8 mouse cellular contexts compared by ENCODE assay signal in the genomic region with DNA sequence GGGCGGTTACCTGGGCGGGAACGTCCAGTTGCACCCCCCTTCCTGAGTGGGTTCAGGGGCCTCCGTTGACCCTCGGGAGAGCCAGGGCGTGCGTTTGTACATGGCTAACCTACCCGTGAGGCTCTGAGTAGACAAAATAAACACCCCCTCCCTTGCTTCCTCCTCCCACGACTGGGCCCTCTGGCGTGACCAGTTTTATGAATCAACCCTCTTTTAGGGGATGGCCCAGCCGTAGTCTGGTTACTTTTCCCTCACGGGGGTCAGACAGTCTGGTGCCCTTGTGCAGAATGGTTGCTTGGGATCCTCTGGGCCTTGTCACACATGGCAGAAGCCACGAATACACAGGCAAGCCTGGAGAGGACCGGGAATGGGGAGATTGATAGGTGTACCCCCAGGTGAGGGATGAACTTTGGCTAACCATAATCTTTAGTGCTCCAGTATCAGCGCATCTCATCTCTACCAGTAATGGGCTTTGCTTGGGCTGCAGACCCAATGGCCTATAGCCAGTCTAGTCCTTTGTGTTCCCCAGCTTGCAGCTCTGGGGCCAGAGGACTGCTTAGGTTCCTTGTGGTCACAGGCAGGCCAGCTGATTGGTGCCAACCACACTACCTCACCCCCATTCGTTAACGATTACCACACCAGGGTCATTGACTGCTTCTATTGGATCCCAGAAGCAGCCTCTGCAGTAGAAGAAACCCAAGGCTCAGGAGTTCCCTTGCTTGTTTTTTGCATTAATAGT. TPM values are rescaled to one million over a fixed set of nuclear protein-coding genes. Genes with fewer than 3 reads are reported as not detected.
DNase-seq lines count a peak whose midpoint lies in the region; ATAC-seq lines count a peak whose summit lies in the region.

No protein-coding gene starts in this region.

- peak overlapping the region; percentile 67; the same call in 1 of the 2 replicates for H3K27ac ChIP-seq in neural tube, embryonic 11.5 days (ENCODE audit: low read depth, low read length)
- 0 out of 2 replicates have a peak overlapping the region, but pooled peaks have one; percentile 9 for H3K27ac ChIP-seq in forebrain, embryonic 15.5 days (replicated peaks)
- H3K27ac ChIP-seq in lung, embryonic 16.5 days (ENCODE audit: low read length): peak overlapping the region; percentile 99
- H3K27ac ChIP-seq in stomach, embryonic 16.5 days (ENCODE audit: low read length): peak overlapping the region; percentile 97

- peak overlapping the region; percentile 70 for H3K9ac ChIP-seq in neural tube, embryonic 11.5 days (ENCODE audit: low read length)
- H3K9ac ChIP-seq in forebrain, embryonic 15.5 days (replicated peaks): peak overlapping the region; percentile 50
- peak overlapping the region; percentile 92 for H3K9ac ChIP-seq in lung, embryonic 16.5 days (ENCODE audit: low read length)
- H3K9ac ChIP-seq in stomach, embryonic 16.5 days (ENCODE audit: low read length): peak overlapping the region; percentile 89

- ATAC-seq in neural tube, embryonic 11.5 days (ENCODE audit: insufficient read depth, low FRiP score, low TSS enrichment): peak; percentile 55
- peak; percentile 1; the same call in 1 of the 2 replicates for ATAC-seq in forebrain, embryonic 15.5 days (replicated peaks)
- peak; percentile 18 for ATAC-seq in lung, embryonic 16.5 days (ENCODE audit: low read depth)
- ATAC-seq in stomach, embryonic 16.5 days (ENCODE audit: insufficient read depth, low FRiP score): peak; percentile 32

- 9% methylated on average over 17 of the region's 17 CpGs for WGBS in neural tube, embryonic 11.5 days
- 15% methylated on average over 17 of the region's 17 CpGs for WGBS in forebrain, embryonic 15.5 days
- 2% methylated on average over 17 of the region's 17 CpGs for WGBS in lung, embryonic 16.5 days
- 2% methylated on average over 17 of the region's 17 CpGs for WGBS in stomach, embryonic 16.5 days

- H3K4me3 ChIP-seq in neural tube, embryonic 11.5 days (ENCODE audit: low read depth, low read length): peak overlapping the region; percentile 66
- peak overlapping the region; percentile 45 for H3K4me3 ChIP-seq in forebrain, embryonic 15.5 days
- peak overlapping the region; percentile 84 for H3K4me3 ChIP-seq in lung, embryonic 16.5 days (ENCODE audit: low read length)
- H3K4me3 ChIP-seq in stomach, embryonic 16.5 days (replicated peaks; ENCODE audit: low read length): peak overlapping the region; percentile 83

- no peaks in the 10 kb centered on the region for H3K27me3 ChIP-seq in neural tube, embryonic 11.5 days (ENCODE audit: control insufficient read depth, insufficient read depth, low read length)
- no peaks in the 10 kb centered on the region for H3K27me3 ChIP-seq in forebrain, embryonic 15.5 days
- no peaks in the 10 kb centered on the region for H3K27me3 ChIP-seq in lung, embryonic 16.5 days (ENCODE audit: control insufficient read depth, insufficient read depth, low read depth, low read length)
- H3K27me3 ChIP-seq in stomach, embryonic 16.5 days (ENCODE audit: control insufficient read depth, insufficient read depth, low read length): no peaks in the 10 kb centered on the region

- peaks cover 23% of the 10 kb centered on the region for H3K4me1 ChIP-seq in neural tube, embryonic 11.5 days (ENCODE audit: control insufficient read depth, insufficient read depth, low read length)
- H3K4me1 ChIP-seq in forebrain, embryonic 15.5 days: peaks cover 43% of the 10 kb centered on the region
- H3K4me1 ChIP-seq in lung, embryonic 16.5 days (replicated peaks; ENCODE audit: control insufficient read depth, insufficient read depth, low read length): peaks cover 48% of the 10 kb centered on the region
- peaks cover 46% of the 10 kb centered on the region for H3K4me1 ChIP-seq in stomach, embryonic 16.5 days (ENCODE audit: control insufficient read depth, insufficient read depth, low read length)

- H3K9me3 ChIP-seq in neural tube, embryonic 11.5 days (ENCODE audit: control insufficient read depth, low read length): no peaks in the 10 kb centered on the region
- no peaks in the 10 kb centered on the region for H3K9me3 ChIP-seq in forebrain, embryonic 15.5 days
- H3K9me3 ChIP-seq in lung, embryonic 16.5 days (ENCODE audit: control insufficient read depth, low read length): no peaks in the 10 kb centered on the region
- no peaks in the 10 kb centered on the region for H3K9me3 ChIP-seq in stomach, embryonic 16.5 days (replicated peaks; ENCODE audit: control insufficient read depth, low read length)

- DNase-seq in neural tube, embryonic 11.5 days (ENCODE audit: low spot score): peak; percentile 38
- DNase-seq in neural tube, embryonic 10.5 days (ENCODE audit: extremely low spot score, low spot score): no peak
- peak; percentile 96 for DNase-seq in kidney, adult 9 months
- no peak for DNase-seq in layer of hippocampus, adult 11-12 months (ENCODE audit: low spot score)
- no peak for DNase-seq in gastrocnemius, adult 18-20 months (ENCODE audit: low spot score)

- peak overlapping the region; percentile 87 for H3K4me2 ChIP-seq in neural tube, embryonic 11.5 days (ENCODE audit: low read depth)
- H3K4me2 ChIP-seq in forebrain, embryonic 15.5 days (replicated peaks): peak overlapping the region; percentile 75
- peak overlapping the region; percentile 78 for H3K4me2 ChIP-seq in lung, embryonic 16.5 days (ENCODE audit: low read depth, low read length)
- peak overlapping the region; percentile 78 for H3K4me2 ChIP-seq in stomach, embryonic 16.5 days (ENCODE audit: low read depth, low read length)

- H3K36me3 ChIP-seq in neural tube, embryonic 11.5 days (ENCODE audit: control insufficient read depth, insufficient read depth, low read length): peaks cover 5% of the 10 kb centered on the region; the same call in 1 of the 2 replicates
- no peaks in the 10 kb centered on the region for H3K36me3 ChIP-seq in forebrain, embryonic 15.5 days
- 0 out of 2 replicates have a peak, but pooled peaks cover 2% of the 10 kb centered on the region for H3K36me3 ChIP-seq in lung, embryonic 16.5 days (ENCODE audit: control insufficient read depth, insufficient read depth, low read length)
- no peaks in the 10 kb centered on the region for H3K36me3 ChIP-seq in stomach, embryonic 16.5 days (ENCODE audit: control insufficient read depth, insufficient read depth, low read length)

RNA-seq across cellular contexts. Expression of gene Dnaja3, which starts 0.6 kb away (rescaled TPM):
- 54.2 and 56.6 TPM in 2 replicates for polyA plus RNA-seq in neural tube, embryonic 11.5 days (2014; fragmentation: Nextera tagmentation; extraction: Ambion mirVana)
- polyA plus RNA-seq in forebrain, embryonic 15.5 days (2015; fragmentation: Nextera tagmentation; extraction: Ambion mirVana): 55.8 and 58.0 TPM in 2 replicates
- polyA plus RNA-seq in lung, embryonic 16.5 days (2015; fragmentation: Nextera tagmentation; extraction: Ambion mirVana): 61.3 and 61.9 TPM in 2 replicates
- polyA plus RNA-seq in stomach, embryonic 16.5 days (2015; fragmentation: Nextera tagmentation; extraction: Ambion mirVana): 73.1 and 76.6 TPM in 2 replicates
- total RNA-seq in gastrocnemius, adult 18-20 months (2021): 100 to 1,000 TPM in 1 of 2 experiments, 10 to 100 TPM in 1; 91.1 to 101 TPM

RNA-seq across cellular contexts. Expression of gene Vasn, which starts 0.7 kb away (rescaled TPM):
- 10.5 and 11.1 TPM in 2 replicates for polyA plus RNA-seq in neural tube, embryonic 11.5 days (2014; fragmentation: Nextera tagmentation; extraction: Ambion mirVana)
- polyA plus RNA-seq in forebrain, embryonic 15.5 days (2015; fragmentation: Nextera tagmentation; extraction: Ambion mirVana): 3.0 and 3.6 TPM in 2 replicates
- polyA plus RNA-seq in lung, embryonic 16.5 days (2015; fragmentation: Nextera tagmentation; extraction: Ambion mirVana): 28.5 and 30.4 TPM in 2 replicates
- 18.3 and 18.4 TPM in 2 replicates for polyA plus RNA-seq in stomach, embryonic 16.5 days (2015; fragmentation: Nextera tagmentation; extraction: Ambion mirVana)
- total RNA-seq in gastrocnemius, adult 18-20 months (2021): 1 to 10 TPM; 4.1 to 5.0 TPM

RNA-seq across cellular contexts. Expression of gene Pam16, which starts 15.6 kb away (rescaled TPM):
- 94.3 and 108 TPM in 2 replicates for polyA plus RNA-seq in neural tube, embryonic 11.5 days (2014; fragmentation: Nextera tagmentation; extraction: Ambion mirVana)
- polyA plus RNA-seq in forebrain, embryonic 15.5 days (2015; fragmentation: Nextera tagmentation; extraction: Ambion mirVana): 162 and 171 TPM in 2 replicates
- 89.9 and 96.2 TPM in 2 replicates for polyA plus RNA-seq in lung, embryonic 16.5 days (2015; fragmentation: Nextera tagmentation; extraction: Ambion mirVana)
- polyA plus RNA-seq in stomach, embryonic 16.5 days (2015; fragmentation: Nextera tagmentation; extraction: Ambion mirVana): 47.9 and 75.3 TPM in 2 replicates
- total RNA-seq in gastrocnemius, adult 18-20 months (2021): 100 to 1,000 TPM; 108 to 113 TPM

RNA-seq across cellular contexts. Expression of gene Coro7, which starts 39.1 kb away (rescaled TPM):
- polyA plus RNA-seq in neural tube, embryonic 11.5 days (2014; fragmentation: Nextera tagmentation; extraction: Ambion mirVana): 18.7 and 24.8 TPM in 2 replicates
- polyA plus RNA-seq in forebrain, embryonic 15.5 days (2015; fragmentation: Nextera tagmentation; extraction: Ambion mirVana): 25.0 TPM in 2 replicates
- 15.9 and 18.3 TPM in 2 replicates for polyA plus RNA-seq in lung, embryonic 16.5 days (2015; fragmentation: Nextera tagmentation; extraction: Ambion mirVana)
- polyA plus RNA-seq in stomach, embryonic 16.5 days (2015; fragmentation: Nextera tagmentation; extraction: Ambion mirVana): 19.7 and 20.6 TPM in 2 replicates
- 10 to 100 TPM; 13.9 to 14.4 TPM for total RNA-seq in gastrocnemius, adult 18-20 months (2021)

RNA-seq across cellular contexts. Expression of gene Glis2, which starts 45.9 kb away (rescaled TPM):
- polyA plus RNA-seq in neural tube, embryonic 11.5 days (2014; fragmentation: Nextera tagmentation; extraction: Ambion mirVana): 32.4 and 37.0 TPM in 2 replicates
- 11.0 and 14.6 TPM in 2 replicates for polyA plus RNA-seq in forebrain, embryonic 15.5 days (2015; fragmentation: Nextera tagmentation; extraction: Ambion mirVana)
- polyA plus RNA-seq in lung, embryonic 16.5 days (2015; fragmentation: Nextera tagmentation; extraction: Ambion mirVana): 21.3 and 23.7 TPM in 2 replicates
- polyA plus RNA-seq in stomach, embryonic 16.5 days (2015; fragmentation: Nextera tagmentation; extraction: Ambion mirVana): 18.7 and 21.7 TPM in 2 replicates
- 1 to 10 TPM; 4.0 to 7.3 TPM for total RNA-seq in gastrocnemius, adult 18-20 months (2021)

Comparison
In these comparisons a context has a peak if more than half of its experiments do, and no peak if none do; other contexts are left out.
1. DNase-seq: peak in neural tube, embryonic 11.5 days (single experiment) and kidney, adult 9 months (single experiment); none in neural tube, embryonic 10.5 days (single experiment), layer of hippocampus, adult 11-12 months (single experiment) and gastrocnemius, adult 18-20 months (single experiment).
2. ATAC-seq: peak in every context shown above with its lines; median percentile 55 in neural tube, embryonic 11.5 days; 32 in stomach, embryonic 16.5 days; 18 in lung, embryonic 16.5 days; 1 in forebrain, embryonic 15.5 days.
3. H3K27ac ChIP-seq: peak in every context shown above with its lines; median percentile 99 in lung, embryonic 16.5 days; 97 in stomach, embryonic 16.5 days; 67 in neural tube, embryonic 11.5 days; 9 in forebrain, embryonic 15.5 days.
4. Peak in every context shown above with its lines, with median percentiles within 50 percentile points of each other: H3K4me2 ChIP-seq, H3K4me3 ChIP-seq and H3K9ac ChIP-seq.